Mouse (Mus musculus) layer of hippocampus, postnatal 36 days (tissue): ENCODE data around the gene Olfr525. TPM values are rescaled to one million over a fixed set of nuclear protein-coding genes. Genes with fewer than 3 reads are reported as not detected.

ENCODE experiments used
- DNase-seq, 2 experiments: peaks; one replicate each; pipeline ENCODE4 v3.0.0; 2022
- total RNA-seq, 2 experiments: library from RNA; stranded (reverse); gene quantifications; 2 replicates each; pipeline ENCODE4 v1.2.3; 2021

The Olfr525 gene
- total RNA-seq = not detected

GRCm38 (mm10) chr7:140320558-140320957 lies at the start of gene Olfr525:
Gene Olfr525 (plus strand): TSS chr7:140320858.
- no peak for DNase-seq

- DNase-seq = no peak
These were observed 24.9 kb upstream of the Olfr525 start for GRCm38 (mm10) chr7:140295746-140296145.

- DNase-seq = no peak
These were observed 23.8 kb upstream of the Olfr525 start for GRCm38 (mm10) chr7:140296876-140297275.

DNA sequence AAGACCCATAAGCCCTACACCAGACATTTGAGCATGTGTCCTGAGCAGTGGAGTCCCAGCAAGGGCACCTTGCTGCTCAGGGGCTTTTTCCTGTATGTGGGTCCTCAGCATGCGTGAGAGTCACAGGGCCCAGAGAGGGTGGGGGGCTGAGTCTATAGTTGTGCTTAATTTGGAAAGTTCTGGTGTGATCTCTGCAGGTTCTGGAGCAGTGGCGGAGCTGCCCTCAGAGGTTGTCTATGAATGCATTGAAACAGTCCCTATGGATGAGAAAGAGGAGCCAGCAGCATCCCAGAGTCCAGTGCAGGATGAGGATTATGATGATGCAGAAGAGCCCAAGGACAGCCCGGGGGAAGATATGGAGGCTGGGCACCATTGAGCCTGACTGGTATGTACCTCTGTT lies 21.2 kb upstream of the Olfr525 start:
- no peak for DNase-seq

GRCm38 (mm10) chr7:140319861-140320385 lies 735 bp upstream of the Olfr525 start:
- DNase-seq = no peak

- DNase-seq = no peak
These were observed 477 bp downstream of the Olfr525 start for GRCm38 (mm10) chr7:140321135-140321534.

GRCm38 (mm10) chr7:140329766-140330304 lies 9.2 kb downstream of the Olfr525 start:
- DNase-seq = no peak

DNA sequence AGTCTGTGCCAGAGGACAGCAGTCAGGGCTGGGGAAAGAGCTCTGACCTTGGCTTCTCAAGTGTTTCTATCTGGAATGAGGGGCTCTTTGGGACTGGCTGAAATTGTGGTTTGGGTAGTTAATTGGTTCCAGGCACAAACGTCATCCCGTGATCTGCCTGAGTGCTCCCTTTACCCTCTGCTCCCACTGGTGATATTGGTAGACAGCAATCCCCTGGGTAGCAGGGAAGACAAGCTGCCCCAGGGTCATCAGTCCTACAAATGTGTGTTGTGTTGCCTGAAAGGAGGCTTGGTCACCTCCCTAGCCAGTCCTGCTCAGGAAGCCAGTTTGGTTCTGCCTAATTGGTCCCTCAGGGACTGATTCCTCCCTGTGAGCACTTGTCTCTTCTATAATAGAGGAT lies 13.1 kb downstream of the Olfr525 start, which contains the start of gene Olfr527:
Olfr527 (plus strand) TSS at position 301 of the 400 bp plus-strand sequence.
- no peak for DNase-seq

DNA sequence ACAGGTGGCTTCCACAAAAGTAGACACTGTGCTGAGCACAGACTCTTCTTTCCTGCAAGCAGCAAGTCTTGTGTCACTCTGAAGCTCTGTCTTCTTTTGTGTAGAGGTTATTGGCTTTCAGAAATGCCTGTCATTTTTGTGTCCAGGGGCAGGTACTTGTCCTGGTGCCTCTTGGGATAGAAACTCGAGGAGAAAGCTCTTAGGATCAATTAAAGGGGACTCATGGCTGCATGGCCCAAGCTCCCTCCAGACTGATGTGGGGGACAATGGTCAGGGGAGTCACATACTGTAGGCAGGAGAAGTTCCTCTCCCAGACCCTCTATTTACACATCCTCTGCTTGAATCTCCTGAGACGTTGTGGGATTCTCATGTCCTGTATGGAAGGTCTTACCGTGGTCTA lies 40.9 kb downstream of the Olfr525 start, which contains the start of gene Olfr60:
Olfr60 (minus strand) TSS at position 101 of the 400 bp plus-strand sequence.
- DNase-seq = no peak

- no peak for DNase-seq
These were observed 53.6 kb downstream of the Olfr525 start for GRCm38 (mm10) chr7:140374300-140374699.

DNA sequence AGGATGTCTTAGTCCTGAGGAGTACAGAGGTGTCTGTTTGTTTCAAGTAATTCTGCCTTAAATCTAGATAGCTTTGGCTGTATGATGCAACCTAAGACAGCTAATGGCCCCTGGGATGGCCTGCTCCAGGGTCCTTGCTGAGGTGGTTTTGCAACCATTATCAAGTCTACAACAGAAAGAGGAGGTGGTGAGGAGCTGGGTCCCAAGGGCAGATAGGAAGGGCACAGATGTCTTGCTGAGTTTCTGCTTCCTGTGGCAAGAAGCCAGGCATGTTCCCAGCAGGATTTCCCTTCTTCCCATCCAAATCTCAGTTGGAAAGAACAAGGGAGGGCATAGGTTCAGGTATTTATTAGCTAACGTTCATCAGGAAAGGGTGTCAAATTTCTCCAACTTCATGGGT lies 55.6 kb downstream of the Olfr525 start, which contains the start of gene Olfr530:
Olfr530 (minus strand) TSS at position 101 of the 400 bp plus-strand sequence.
- DNase-seq = no peak

- DNase-seq = no peak
These were observed 56.3 kb downstream of the Olfr525 start for GRCm38 (mm10) chr7:140376911-140377310.

Other genes starting within 250 kb of the Olfr525 start
- 100 to 1,000 TPM; 242 to 255 TPM for gene Caly, start 238.3 kb upstream of the Olfr525 start, total RNA-seq
- gene Prap1, start 227.5 kb upstream of the Olfr525 start, total RNA-seq = not detected
- 10 to 100 TPM; 47.0 to 50.7 TPM for gene Fuom, start 218.4 kb upstream of the Olfr525 start, total RNA-seq
- 1 to 10 TPM; 3.0 to 3.4 TPM for gene Paox, start 205.1 kb upstream of the Olfr525 start, total RNA-seq
- 10 to 100 TPM; 60.2 to 61.0 TPM for gene Echs1, start 204.4 kb upstream of the Olfr525 start, total RNA-seq
- gene Mtg1, start 183.3 kb upstream of the Olfr525 start, total RNA-seq = 10 to 100 TPM; 23.0 to 27.3 TPM
- gene Sprn, start 166.0 kb upstream of the Olfr525 start, total RNA-seq = 100 to 1,000 TPM; 165 to 170 TPM
- gene Olfr522, start 156.1 kb upstream of the Olfr525 start, total RNA-seq = not detected
- under 1 TPM; 0.10 to 0.18 TPM for gene Olfr523, start 147.6 kb upstream of the Olfr525 start, total RNA-seq
- gene Olfr524, start 114.9 kb upstream of the Olfr525 start, total RNA-seq = not detected
- gene Cd163l1, start 102.6 kb upstream of the Olfr525 start, total RNA-seq = under 1 TPM; 0.43 to 0.70 TPM
- under 1 TPM; 0.17 to 0.18 TPM for gene 5830411N06Rik, start 73.6 kb upstream of the Olfr525 start, total RNA-seq
- gene Olfr527, start 13.2 kb downstream of the Olfr525 start, total RNA-seq = not detected
- gene Olfr60, start 40.8 kb downstream of the Olfr525 start, total RNA-seq = not detected
- gene Olfr530, start 55.5 kb downstream of the Olfr525 start, total RNA-seq = not detected
- gene Olfr531, start 82.1 kb downstream of the Olfr525 start, total RNA-seq = not detected
- gene Olfr532, start 100.8 kb downstream of the Olfr525 start, total RNA-seq = not detected
- not detected for gene Olfr533, start 142.5 kb downstream of the Olfr525 start, total RNA-seq
- gene Olfr535, start 163.4 kb downstream of the Olfr525 start, total RNA-seq = under 1 TPM; 0.25 to 0.51 TPM
- not detected for gene Olfr536, start 186.5 kb downstream of the Olfr525 start, total RNA-seq
- gene Olfr538, start 247.0 kb downstream of the Olfr525 start, total RNA-seq = not detected